Mouse (Mus musculus): ENCODE measurements around the gene Cluh.

DNA sequence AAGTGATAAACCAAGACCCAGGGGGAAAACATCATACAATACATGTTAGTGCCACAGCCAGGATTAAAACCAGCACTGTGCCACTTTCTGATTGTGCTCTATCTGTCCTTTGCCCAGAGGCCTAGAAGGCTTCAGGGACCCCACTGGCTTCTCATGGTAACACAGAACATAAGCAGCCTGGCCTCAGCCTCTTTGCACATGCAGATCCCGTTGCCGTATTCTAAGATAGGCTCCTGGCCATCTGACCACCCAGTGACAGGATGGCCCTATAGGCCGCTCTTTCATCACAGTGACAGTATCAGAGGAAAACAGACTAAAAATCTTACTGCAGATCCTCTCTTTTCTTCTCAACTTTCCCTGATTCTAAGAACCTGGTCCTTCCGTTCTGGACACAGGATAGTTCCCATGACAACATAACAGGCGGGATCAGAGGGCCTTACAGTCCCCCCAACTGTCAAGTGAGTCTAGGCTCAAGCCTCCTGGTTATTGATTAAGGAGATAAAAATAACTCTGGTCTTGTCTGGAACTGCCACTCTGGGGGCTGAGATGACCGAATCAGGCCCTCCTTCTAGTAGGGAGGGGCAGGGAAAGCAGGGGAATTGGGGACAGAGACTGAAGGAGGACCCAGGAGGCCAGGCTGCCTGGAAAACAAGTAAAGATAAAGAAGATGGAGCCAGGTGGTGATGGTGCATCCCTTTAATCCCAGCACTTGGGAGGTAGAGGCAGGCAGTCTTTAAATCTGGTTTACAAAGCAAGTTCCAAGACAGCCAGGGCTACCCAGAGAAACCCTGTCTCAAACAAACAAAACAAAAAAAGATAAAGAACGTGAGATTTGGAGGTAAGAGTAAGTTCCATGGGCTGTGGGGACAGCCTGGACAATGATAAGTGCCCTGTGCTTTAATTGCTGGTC lies 17.2 kb upstream of the Cluh start:
- TF ChIP-seq BHLHE40 (IDR thresholded peaks at IDR 0.05; ENCODE audit: low read depth, low read length) (no peak), CTCF (conservative IDR thresholded peaks at IDR 0.05 in 1 of 2, IDR thresholded peaks at IDR 0.05 in 1 of 2; ENCODE audit: low read depth in 2 of 2, low read length in 2 of 2) (no peak), USF1 (IDR thresholded peaks at IDR 0.05; ENCODE audit: low read depth, low read length) (no peak), POLR2A (IDR thresholded peaks at IDR 0.05; ENCODE audit: low read depth, low read length) (no peak), E2F4 (IDR thresholded peaks at IDR 0.05; ENCODE audit: insufficient replicate concordance, low read depth, low read length) (no peak), MXI1 (IDR thresholded peaks at IDR 0.05; ENCODE audit: low read depth, low read length) (no peak), MYC (IDR thresholded peaks at IDR 0.05; ENCODE audit: low read depth, low read length) (no peak), EP300 (IDR thresholded peaks at IDR 0.05; ENCODE audit: low read length) (no peak)

All from CH12.LX (cell line).